Mouse (Mus musculus) heart, adult 11 months (tissue): ENCODE measurements around the gene 1700123K08Rik.
A peak's percentile ranks its signal among the peaks of the same experiment; 100 is the strongest.
"Not testable (repeated sequence)": the region's sequence is repeated elsewhere in the genome, so short reads cannot be mapped to it uniquely, and the experiment has no call there.

Experiments
- DNase-seq: peaks from one replicate; pipeline ENCODE4 v3.0.0; 2022

The 1700123K08Rik gene

GRCm38 (mm10) chr5:138564612-138565011, at the start of gene 1700123K08Rik:
TSS of gene 1700123K08Rik (minus strand) at chr5:138564712.
- DNase-seq, result not testable (repeated sequence)

GRCm38 (mm10) chr5:138587396-138587795, 22.9 kb upstream of the 1700123K08Rik start:
- no peak for DNase-seq

- no peak for DNase-seq
Measured at GRCm38 (mm10) chr5:138571623-138572022, 7.1 kb upstream of the 1700123K08Rik start.

- no peak for DNase-seq
Measured at GRCm38 (mm10) chr5:138552718-138553117, 11.8 kb downstream of the 1700123K08Rik start.

GRCm38 (mm10) chr5:138532491-138532890, 32.0 kb downstream of the 1700123K08Rik start:
- peak; percentile 90 for DNase-seq
